Mouse (Mus musculus) gastrocnemius, postnatal 4 days (tissue): Measurements from ENCODE around the gene Naxe. TPM values are rescaled to one million over a fixed set of nuclear protein-coding genes. Genes with fewer than 3 reads are reported as not detected.
A peak's percentile ranks its signal among the peaks of the same experiment; 100 is the strongest.

Experiments used
- DNase-seq, 2 experiments: peaks; one replicate each; pipeline ENCODE4 v3.0.0; 2021 to 2022; ENCODE audit warnings: low spot score in 2 of 2, mixed read lengths in 2 of 2
- long read RNA-seq, 2 experiments: library from polyadenylated mRNA; stranded (forward); transcript quantifications; one replicate each; pipeline ENCODE4 v2.0.0; 2021
- total RNA-seq, 2 experiments: library from RNA; stranded (reverse); gene quantifications; 2 replicates each; pipeline ENCODE4 v1.2.3; 2021

Gene Naxe
- total RNA-seq = 10 to 100 TPM; 64.9 to 73.1 TPM
- long read RNA-seq, experiment 1, transcript Naxe-201 (6 exons, 908 nt) = major isoform, 64 of 76 reads
- long read RNA-seq, experiment 1, partial matches to known transcripts = 6 of 76 reads
- long read RNA-seq, experiment 1, other reads (novel, unspliced or antisense) = 6 of 76 reads
- long read RNA-seq, experiment 2, transcript Naxe-201 (6 exons, 908 nt) = major isoform, 59 of 75 reads
- long read RNA-seq, experiment 2, partial matches to known transcripts = 8 of 75 reads
- long read RNA-seq, experiment 2, other reads (novel, unspliced or antisense) = 8 of 75 reads

- DNase-seq = peak; percentile 80 to 89
These were observed at the start of gene Naxe for GRCm38 (mm10) chr3:88057902-88058696. Gene Naxe, minus strand, starts transcription at chr3:88058495.

DNA sequence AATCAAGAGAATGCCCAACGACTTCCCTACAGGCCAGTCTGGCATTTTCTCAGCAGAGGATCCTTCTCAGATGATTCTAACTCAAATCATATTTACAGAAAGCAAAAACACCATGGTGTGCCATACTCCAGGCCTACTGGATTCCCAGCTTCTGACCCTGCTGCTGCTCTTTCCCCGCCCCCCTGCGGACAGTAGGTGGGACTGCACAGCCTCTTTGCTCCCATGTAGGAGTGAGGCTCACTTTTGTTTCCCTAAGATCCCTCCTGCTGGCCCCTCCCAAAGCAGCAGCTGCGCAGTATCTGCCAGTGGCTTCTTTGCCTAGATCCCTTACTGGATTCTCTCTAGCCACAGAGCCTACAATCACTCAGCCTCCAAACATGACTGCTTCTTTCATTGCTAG is 47.8 kb upstream of the Naxe start:
- DNase-seq = no peak

- DNase-seq = no peak
These were observed 44.3 kb upstream of the Naxe start for GRCm38 (mm10) chr3:88102611-88103010.

GRCm38 (mm10) chr3:88102196-88102595 is 43.9 kb upstream of the Naxe start:
- DNase-seq = no peak

GRCm38 (mm10) chr3:88101736-88102135 is 43.4 kb upstream of the Naxe start:
- no peak for DNase-seq

GRCm38 (mm10) chr3:88100251-88100650 is 42.0 kb upstream of the Naxe start:
- no peak for DNase-seq

- DNase-seq = no peak
These were observed 39.4 kb upstream of the Naxe start for GRCm38 (mm10) chr3:88097666-88098065.

GRCm38 (mm10) chr3:88094126-88094525 is 35.8 kb upstream of the Naxe start:
- no peak for DNase-seq

- no peak for DNase-seq
These were observed 32.3 kb upstream of the Naxe start for GRCm38 (mm10) chr3:88090616-88091015.

DNA sequence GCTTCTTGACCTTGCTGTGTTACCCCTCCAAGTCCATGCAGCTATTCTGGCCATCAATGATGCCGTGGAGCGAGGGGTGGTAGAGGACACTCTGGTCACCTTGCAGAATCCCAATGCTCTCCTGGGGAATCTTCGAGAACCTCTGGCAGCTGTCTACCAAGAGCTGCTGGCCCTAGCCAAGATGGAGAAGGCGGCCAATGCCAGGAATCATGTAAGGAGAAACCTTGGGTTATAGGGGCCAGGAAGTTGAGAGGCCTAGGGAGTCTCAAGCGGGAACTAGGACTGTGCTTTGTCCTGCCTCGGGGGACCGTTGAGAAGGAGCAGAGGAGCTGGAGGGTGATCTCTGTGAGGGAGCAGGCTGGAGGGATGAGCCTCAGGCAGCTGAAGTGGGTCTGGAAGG is 31.8 kb upstream of the Naxe start:
- DNase-seq = no peak

DNA sequence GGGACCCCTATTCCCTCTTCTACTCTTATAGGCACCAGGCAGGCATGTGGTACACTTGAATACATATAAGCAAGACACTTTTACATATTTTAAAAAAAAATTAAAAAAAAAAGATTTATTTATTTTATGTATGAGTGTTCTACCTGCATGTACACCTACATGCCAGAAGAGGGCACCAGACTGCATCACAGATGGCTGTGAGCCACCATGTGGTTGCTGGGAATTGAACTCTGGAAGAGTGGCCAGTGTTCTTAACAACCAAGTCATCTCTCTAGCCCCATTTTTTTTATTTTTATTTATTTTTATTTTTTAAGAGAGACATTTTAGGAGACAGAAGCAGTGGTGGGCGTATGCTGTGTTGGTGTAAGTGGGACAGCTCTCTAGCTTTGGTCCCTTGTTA is 29.4 kb upstream of the Naxe start:
- no peak for DNase-seq

- DNase-seq = no peak
These were observed 27.2 kb upstream of the Naxe start for GRCm38 (mm10) chr3:88085459-88085858.

GRCm38 (mm10) chr3:88084001-88084400 is 25.7 kb upstream of the Naxe start:
- no peak for DNase-seq

GRCm38 (mm10) chr3:88082663-88083062 is 24.4 kb upstream of the Naxe start:
- DNase-seq = no peak

- DNase-seq = no peak
These were observed 23.9 kb upstream of the Naxe start for GRCm38 (mm10) chr3:88082224-88082618.

DNA sequence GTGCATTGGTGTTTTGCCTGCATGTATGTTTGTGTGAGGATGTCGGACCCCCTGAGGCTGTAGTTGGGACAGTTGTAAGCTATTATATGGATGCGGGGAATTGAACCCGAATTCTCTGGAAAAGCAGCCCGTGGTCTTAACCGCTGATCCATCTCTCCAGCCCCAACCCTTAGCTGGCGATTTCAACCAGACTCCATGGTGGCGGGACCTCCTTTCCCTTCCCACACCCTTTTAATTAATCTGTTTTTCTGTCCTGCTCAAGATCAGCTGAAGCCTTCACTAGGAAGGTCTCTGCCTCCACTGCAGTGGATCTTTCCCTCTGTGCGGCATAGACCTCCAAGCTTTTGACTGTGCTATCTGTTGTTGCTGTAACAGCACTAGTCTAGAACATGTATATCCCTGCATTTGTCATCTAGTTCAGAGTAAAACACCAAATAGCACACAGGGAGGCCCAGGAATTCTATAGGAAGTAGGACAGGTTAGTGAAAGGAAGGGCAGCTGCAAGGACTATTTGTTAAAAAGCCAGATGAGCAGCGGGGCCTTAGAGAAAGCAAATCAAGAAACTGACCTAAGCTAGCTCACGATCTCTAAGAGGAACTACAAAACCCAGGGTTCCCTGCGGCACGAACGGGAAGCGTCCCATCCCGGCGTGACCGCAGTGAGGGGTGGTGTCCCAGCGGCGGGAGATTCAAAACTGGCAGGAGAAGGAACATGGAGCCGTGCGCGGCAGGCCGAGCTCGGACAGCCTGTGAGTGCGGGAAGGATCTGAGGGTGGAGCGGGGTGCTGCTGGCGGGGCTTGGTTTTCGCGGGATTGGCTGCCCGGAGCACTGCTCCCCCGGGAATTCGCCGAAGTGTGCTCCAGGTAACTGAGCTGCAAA is 23.3 kb upstream of the Naxe start, which contains the start of gene Iqgap3:
TSS of gene Iqgap3 (plus strand) at position 627 of the 879 bp plus-strand sequence.
- peak; percentile 78 to 91 for DNase-seq

DNA sequence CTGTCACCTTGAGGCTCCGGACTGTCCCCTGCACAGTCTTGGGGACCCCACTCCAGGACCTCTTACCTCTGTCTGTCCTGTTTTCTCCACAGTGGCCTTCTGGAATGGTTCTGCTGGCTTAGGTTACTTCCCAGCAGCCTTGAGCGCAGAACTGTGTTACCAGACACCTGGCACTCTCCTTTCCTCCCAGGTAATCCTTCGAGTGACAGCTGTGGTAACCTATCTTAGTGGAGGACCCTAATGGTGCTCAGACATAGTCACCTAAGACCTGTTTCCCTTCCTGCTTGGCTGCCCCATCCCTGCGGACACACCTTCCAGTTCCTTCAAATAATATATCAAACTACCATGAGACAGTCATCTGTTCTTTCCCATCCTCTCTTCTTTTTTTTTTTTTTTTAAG is 19.9 kb upstream of the Naxe start, which contains the start of gene Ttc24:
TSS of gene Ttc24 (minus strand) at position 101 of the 400 bp plus-strand sequence.
- DNase-seq = no peak

GRCm38 (mm10) chr3:88077441-88077840 is 19.1 kb upstream of the Naxe start:
- no peak for DNase-seq

- no peak for DNase-seq
These were observed 16.5 kb upstream of the Naxe start for GRCm38 (mm10) chr3:88074766-88075165.

DNA sequence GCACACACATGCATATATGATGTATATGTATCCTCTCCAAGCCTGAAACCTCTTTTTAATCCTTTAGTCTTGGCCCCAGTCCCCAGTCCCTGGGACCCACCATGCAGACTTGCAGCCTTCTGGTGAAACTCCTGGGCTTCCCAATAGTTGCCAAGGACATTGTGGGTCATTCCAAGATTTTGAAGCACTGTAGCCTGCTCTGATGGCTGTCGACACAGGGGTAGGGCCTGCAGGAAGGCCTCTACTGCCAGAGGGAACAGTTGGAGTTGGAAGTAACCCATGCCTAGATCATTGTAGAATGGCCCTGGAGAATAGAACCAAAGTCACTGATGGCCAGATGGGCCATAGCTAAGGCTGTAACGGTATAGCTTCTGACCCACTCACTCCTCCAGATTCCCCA is 16.1 kb upstream of the Naxe start:
- no peak for DNase-seq

- DNase-seq = no peak
These were observed 15.3 kb upstream of the Naxe start for GRCm38 (mm10) chr3:88073631-88074030.
